Mouse (Mus musculus) cerebellum, postnatal 36 days (tissue): ENCODE data around the gene Atp2b2.

Experiments used
- DNase-seq, 2 experiments: peaks; one replicate each; pipeline ENCODE4 v3.0.0; 2021 to 2022; ENCODE audit warnings: mixed read lengths in 2 of 2

Gene Atp2b2

DNA sequence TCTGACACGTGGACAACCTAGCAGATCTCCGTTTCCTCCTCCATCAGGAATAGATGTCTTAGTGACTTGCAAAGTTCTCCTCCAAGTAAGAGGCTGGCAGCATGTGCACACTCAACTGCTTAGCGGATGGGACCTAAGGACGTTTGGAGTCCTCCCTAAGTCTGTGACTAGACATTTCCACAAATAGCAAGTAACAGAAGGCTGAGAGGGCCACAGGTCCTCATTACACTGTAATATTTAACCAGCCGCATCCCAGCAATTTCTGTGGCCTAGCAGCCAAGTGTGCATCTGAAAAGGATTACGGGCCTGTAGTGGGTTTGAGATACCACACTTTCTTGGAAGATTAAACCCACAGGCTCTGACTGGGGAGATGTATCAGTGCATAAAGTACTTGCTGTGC is 30.4 kb downstream of the Atp2b2 start:
- no peak for DNase-seq

DNA sequence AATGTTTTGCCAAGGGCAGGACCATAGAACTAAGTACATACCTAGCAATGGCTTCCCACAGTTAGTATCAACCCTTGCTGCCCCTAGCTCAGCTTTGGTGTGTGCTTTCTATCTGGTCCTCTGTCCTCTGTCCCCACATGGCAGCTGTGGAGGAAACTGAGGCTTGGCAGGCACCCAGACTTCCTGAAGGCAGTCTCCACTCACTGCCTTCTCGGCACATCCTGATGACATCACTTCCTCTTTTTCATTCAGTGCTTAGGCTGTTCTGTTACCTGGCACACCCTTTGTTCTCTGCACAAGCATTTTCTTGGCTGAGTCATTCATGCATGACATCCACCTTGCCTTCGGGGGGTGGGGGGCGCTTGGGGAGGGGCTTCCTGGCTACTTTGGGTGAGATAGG is 38.6 kb downstream of the Atp2b2 start:
- DNase-seq = no peak

DNA sequence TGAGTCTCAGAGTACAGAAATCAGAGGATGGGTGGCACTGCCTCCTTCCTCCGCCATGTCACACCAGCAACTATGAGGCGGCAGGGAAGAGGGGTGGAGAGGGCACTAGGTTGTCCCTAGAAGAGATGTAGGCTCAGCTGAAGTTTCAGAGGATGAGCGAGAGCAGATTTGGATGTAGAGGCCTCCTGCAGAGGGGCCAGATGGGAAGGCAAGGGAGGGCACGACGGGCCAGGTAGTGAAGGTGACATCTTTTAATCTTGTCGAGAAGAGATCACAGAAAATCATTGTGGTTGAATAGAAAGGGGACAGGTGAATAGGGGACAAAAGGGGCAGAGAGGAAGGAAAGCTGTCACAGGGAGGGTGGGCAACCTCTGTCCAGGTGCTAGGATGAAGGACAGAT is 41.5 kb downstream of the Atp2b2 start:
- DNase-seq = peak; percentile 55 to 61

DNA sequence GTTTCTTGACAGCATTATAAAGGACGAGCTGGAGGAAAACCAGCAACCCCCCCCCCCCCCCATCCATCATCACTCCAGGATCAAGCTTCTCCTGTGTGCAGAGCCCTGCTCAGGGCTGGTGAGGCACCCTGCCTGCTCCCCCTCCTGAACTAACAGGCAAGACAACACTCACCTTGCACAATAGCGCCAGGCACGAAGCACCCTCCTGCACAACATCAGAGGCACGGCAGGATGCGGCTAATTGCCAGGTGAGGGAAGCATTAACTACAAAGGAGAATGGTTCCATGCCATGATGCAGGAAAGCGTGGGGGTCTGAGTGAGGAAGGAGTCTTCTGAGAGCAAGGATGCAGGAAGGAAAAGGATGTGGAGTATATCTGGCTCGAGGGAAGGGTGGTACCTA is 42.1 kb downstream of the Atp2b2 start:
- peak; percentile 54 to 57 for DNase-seq

DNA sequence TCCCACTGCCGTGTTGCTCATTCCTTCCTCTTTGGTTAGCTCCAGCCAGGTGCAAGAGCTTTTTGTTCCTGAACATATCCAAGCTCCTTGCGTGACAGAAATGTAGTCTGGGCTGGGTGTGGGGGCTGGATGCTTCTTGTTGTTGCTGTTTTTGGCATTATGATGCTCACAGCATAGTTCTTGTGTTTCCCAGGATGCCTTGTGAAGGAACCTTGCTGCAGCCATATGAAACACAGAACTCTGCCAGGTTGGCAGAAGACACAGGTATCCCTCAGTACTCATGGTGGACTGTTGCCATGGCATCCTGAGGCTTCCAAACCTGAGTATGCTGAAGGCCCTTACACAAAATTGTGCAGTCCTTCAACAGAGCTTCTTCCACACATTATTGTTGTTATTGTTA is 44.0 kb downstream of the Atp2b2 start:
- peak; percentile 61 to 71 for DNase-seq

DNA sequence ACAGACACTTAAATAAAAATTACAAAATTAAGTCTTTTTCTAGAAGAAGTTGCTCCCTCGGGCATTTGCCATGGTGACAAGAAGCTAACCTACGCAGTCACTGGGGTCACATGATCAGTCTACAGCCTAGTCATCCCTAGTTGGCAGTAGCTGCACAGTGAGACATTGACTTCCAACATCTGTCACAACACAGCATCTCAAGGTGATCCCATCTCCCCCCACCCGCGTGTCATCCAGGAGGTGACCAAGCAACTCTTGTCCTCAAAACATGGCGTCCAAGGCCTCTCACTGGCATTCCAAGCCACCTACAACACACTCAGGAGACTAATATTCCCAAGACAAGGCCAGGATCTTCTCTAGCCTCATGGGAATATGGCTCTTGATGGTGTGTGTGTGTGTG is 48.2 kb downstream of the Atp2b2 start:
- DNase-seq = no peak

DNA sequence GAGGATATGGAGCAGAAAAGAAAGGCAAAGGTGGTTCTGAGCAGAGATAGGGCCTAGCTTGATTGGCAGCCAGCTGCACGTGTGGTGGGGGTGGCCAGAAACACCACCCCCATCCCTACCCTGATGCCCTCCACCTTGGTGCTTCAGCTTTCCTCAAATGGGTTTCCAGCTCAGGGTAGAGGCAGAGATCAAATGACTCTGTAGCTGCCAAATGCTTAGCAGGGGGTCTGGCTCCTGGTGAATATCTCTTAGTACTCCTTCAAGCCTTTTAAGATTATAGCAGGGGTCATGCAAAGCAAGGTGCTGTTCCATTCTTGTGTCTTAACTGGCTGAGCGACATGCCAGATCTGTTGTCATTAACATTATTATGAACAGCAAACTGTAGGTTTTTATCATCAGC is 50.3 kb downstream of the Atp2b2 start:
- DNase-seq = no peak

DNA sequence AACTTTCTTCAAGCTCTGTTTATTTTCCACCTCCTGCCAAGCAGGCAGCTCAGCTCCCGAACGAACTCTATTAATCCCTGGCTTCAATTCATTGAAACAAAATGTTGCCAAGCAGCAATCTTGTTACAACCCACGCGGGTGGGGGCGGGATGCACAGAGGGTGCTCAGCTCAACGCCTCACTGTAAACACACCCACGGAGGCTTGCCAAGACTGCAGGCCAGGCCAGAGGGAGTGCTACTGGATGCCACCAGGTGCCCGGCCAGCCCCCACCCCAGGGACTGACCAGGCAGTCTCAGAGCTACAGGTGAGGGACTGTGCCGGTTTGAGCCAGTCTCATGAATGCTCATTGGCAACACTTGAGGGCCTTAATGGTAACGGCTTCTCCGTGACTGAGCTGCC is 50.9 kb downstream of the Atp2b2 start:
- DNase-seq = peak; percentile 62 to 68

DNA sequence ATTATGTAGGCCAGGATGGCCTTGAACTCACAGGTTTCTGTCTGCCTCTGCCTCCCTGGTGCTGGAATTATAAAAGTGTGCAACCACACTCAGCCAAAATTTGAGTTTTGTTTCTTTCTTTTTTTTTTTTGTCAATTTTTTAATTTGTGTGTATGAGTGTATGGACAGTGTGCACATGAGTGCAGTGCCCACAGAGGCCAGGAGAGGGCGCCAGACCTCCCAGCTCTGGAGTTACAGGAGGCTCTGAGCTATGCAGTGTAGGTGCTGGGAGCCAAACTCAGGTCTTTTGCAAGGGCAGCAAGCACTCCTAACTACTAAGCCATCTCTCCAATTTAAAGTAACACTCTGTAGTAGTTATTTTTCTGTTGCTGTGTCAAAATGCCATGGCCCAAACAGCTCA is 52.4 kb downstream of the Atp2b2 start:
- no peak for DNase-seq

DNA sequence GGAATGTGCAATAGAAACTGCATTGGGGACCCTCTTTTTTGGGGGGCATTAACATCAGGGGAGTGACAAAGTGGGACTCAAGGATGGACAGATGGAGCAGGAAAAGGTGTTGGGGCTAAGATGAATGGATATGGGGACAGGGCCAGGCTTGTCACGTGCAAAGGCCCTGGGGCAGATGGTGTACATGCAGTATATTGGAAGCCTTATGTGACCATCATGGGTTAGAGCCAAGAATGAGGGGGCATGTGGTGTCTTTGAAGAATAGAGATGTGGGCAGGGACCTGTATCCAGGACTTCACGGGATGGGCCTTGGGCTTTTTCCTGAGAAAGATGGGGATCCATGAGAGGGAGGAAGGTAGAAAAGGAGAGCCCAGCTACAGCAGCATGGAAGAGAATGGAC is 53.9 kb downstream of the Atp2b2 start:
- no peak for DNase-seq

DNA sequence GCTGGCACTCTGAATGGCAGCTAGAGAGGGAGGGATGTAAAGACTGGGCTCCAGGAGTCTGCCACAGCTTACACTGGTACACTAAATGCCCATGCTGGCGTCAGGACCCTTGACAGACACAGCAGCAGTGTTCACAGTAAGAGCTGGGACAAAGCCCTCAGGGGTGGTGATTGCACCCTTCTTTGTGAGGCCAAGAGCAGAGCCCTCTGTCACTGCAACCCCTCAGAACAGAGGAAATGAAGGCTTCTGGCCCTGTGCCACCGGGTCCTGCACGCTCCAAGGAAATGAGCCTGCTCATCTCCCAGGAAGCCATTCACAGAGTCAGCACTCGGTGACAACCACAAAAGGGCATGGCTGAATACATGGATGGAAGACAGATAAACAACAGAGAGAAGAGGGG is 55.7 kb downstream of the Atp2b2 start:
- DNase-seq = peak; percentile 45 to 48

DNA sequence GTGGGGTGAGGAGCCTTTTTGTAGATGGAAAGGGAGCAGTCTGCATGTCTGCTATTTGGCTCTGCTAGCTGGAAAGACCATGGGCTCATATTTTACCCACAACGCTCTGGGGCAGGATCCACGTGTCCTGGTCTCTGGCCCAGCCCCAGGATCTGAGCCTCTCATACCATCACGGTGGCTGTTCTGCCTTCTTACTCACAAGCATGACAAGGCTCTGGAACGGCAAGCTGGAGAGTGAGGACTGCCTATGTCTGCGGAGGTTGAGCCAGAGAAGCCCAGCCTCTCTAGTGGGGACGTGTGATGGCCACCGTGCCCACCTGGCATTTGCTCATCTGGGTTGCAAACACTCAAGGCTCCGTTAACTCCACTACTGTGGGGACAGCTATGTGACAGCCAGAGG is 63.7 kb downstream of the Atp2b2 start:
- no peak for DNase-seq

DNA sequence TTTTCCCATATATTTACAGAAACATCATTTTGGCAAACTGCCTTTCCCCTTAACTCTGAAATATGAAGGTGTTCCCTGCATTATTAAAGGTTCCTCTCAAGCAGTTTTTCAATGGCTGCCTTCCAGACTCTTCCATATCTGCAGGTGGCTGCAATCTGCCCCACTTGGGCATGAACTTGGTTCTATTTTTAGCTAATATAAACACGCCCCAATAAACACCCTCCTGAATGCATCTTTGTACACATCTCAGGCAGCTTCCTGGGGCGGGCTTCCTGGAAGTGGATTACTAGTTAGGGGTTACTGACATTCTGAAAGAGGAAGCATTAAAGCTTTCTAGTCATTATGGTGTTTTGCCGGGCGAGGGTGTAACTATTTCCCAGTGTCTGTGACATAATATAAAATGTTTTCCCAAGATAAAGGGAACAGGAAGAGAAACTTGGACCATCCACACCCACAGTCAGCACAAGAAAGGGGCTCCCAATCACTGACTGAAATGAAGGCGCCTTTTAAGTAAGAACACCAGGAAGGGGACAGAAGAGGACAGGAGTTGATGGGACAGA is 64.2 kb downstream of the Atp2b2 start:
- DNase-seq = peak; percentile 60 to 71

DNA sequence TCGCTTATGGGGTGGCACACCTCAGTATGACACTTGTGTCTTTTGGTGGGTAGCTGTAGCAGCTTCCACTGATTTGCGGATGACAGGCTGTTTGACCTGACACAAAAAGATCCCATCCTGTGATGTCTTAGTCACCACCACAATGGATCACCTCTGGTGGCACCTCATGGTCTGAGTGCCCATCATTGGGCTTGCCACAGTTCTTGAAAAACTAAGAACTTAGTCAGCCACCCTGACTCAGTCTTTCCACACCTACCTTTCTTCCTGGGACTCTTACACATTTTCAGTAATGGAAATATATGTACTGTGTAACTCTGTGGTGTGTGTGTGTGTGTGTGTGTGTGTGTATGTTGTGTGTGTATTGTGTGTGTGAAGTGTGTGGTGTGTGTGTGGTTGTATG is 71.5 kb downstream of the Atp2b2 start:
- no peak for DNase-seq

DNA sequence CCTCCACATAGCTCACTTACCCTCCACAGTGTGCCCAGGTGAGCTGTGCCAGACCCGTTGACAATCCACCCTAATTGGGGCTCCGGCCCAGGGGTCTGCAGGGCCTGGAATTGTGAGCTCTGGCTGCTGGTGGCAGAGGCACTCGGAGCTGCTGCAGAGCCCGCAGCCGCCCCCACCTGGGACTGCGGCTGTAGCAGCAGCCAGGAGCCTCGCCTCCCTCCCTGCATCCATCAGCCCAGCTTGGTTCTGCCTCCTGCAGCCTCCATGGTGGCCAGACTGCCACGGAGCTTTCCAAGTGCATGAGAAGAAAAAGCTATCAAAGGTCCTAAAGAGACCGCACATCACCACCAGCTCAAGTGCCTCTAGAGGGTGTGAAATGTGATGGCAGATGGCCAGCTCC is 71.9 kb downstream of the Atp2b2 start:
- no peak for DNase-seq

DNA sequence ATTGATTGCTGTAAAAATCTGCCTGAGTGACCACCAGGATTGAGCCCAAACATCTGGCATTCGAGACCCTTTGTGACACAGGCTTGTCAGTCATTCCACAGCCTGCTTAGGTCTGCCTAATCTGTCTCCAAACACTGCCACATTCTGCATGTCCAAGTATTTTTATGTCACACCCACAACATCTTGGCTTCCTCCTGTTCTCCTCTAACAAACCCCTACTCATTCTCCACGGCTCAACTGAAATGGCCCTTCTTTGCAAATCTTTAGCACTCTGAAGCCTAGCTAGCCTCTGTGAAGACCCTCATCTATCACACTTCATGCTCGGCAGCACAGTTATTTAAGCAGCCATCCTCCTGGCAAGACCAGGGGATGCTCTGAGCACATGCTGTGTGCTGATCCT is 72.7 kb downstream of the Atp2b2 start:
- no peak for DNase-seq

DNA sequence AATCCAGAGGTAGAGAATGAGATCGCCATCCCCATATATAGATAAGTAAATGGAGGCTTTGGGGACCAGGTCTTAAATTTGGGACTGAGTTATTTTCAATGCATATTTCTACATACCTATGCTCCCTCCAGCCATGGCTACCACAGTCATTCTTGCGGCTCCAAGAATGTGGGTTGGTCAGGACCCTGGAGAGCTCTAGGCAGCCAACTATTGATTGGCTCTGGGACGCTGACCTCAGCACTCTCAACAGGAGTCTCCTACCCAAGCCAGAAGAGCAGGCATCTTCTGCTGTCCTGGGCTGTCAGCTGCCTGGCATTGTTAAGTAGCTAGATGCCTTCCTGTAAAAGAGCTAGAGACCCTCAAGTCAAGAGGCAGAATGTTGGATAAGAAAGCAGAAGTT is 79.6 kb downstream of the Atp2b2 start:
- no peak for DNase-seq

DNA sequence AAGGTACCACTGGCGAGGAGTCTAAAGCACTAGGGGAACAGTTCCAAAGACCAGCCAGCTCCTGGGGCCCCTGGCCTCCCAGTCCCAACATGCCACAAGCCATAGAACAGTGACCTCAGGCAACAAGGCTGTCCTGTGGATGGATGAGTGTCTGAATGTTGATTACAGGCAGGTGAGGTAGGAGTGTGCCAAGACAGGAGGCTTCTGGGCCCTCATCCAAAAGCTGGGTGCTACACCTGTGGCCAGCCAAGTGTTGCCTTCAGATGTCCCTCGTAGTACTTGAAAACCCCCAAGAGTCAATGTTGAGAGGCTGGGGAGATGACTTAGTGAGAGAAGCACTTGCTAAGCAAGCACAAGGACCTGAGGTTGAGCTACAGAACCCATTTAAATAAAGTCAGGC is 80.8 kb downstream of the Atp2b2 start:
- DNase-seq = no peak

DNA sequence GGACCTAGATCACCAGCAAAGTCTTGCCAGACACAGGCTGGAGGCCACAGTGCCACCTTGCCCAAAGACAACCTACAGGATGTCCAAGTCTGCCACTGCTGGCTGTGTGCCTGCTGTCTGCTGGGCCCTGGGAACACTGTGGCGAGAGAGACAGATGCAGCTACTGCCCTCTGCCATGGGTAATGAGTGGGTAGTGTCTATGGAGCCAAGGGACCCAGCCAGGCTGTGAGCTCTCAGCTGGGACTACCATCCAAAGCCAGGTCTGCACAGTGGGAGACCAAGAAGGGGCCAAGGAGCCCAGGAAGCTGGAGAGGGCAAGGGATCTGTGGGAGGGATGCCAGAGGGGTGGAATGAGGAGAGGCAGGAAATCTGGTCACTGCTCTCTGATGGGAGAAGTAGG is 83.1 kb downstream of the Atp2b2 start:
- DNase-seq = peak; percentile 85

DNA sequence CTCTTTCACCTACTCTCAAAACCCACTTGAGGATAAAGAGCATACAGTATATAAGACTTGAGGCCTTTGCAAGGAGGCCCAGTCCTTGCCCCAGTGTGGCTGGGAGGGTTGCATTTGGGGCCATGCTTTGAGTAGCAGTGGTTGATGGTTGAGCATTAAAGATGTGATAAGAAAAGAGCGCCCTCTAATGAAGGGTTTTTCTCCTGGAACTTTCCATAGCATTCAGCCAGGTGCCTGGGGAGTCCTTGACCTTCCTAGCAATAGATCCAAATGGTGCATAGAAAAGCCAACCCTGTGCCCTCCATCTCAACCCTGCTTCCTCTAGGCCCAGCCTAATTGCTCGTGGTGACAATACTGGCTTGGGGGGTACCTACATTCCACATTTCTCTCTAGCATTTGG is 83.7 kb downstream of the Atp2b2 start:
- DNase-seq = no peak

DNA sequence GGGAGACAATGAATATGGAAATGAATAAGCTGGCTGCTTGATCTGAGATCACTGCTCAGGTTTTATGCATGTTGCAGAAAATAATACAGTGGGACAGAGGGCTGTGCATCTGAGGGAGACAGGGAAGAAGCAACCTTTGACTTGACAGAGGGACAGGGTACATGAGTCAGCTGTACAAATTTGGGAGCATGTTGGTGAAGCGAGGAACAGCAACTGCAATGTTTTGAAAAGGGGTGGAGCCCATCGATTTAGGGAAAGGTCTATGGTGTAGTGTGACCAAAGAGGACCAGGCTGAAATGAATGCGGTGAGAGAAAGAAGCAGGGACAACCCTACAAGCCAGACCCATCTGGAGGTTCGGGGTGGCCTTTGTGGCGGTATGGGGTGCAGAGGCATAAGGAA is 84.4 kb downstream of the Atp2b2 start:
- no peak for DNase-seq

DNA sequence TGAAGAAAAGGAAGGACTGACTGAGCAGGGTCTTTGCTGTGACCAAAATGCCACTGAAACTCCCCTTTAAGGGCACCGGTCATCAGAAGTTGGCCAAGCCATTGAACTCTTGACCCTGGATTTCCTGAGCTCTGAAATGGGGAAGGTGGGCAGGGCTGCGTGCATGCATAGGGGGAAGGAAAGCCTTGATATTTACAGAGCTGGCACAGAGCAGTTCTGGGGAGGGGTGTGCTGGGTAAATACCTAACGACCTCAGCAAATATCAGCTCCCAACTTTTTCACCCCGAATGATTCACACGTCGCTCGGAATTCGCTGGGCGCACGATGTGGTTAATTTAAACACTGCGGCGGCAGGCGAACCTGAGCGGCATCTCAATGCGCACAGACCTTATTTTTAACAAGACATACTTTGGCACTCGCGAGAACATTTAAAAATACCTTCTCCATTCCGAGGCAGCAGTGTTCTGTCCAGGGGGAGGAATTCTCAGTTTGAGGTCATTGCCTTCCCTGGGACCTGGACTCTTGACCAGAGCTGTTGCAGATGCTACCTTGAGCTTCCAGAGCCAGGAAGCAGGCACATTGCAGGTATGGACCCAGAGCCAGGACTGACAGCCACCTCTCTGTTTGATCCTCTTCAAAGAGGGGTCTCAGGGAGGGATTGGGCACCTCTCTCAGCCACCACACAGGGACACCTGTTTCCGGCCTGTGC is 85.0 kb downstream of the Atp2b2 start:
- no peak for DNase-seq

DNA sequence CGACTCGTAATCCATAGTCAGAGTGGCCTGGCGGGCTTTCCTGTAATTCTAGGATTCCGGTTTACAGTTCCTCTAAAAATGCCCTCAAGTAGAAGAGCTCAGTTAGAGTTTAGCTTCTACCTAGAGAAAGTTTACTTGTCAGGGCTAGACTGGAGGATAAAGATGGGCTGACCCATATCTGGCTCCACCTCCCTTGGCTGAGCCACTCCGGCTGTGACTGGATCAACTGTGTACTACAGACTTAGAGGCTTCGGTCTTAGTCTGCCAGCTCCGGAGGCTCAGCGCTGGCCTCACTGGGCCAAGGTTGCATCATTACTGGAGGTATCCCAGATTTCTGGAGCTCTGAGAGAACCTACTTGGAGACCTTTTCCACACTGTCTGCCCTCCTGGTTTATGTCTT is 94.9 kb downstream of the Atp2b2 start:
- DNase-seq = peak; percentile 59 to 62

DNA sequence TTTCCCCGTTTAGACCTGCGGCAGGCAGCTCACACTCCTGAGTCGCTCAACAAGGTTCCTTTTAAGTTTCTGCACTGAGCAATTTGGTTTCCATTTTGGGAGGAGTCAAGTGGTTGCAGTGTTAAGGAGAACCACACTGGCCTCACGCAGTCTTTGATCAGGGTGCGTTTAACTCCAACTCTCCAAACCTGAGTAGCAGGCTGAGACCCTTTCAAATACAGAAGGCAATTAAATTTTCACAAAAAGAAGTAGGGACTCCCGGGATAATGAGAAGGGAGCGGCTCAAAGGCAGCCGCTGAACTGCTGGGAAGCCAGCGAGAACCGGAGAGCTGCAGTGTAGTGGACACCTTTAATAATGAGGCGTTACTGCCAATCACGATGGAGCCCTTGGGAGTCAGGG is 100.1 kb downstream of the Atp2b2 start:
- DNase-seq = no peak

DNA sequence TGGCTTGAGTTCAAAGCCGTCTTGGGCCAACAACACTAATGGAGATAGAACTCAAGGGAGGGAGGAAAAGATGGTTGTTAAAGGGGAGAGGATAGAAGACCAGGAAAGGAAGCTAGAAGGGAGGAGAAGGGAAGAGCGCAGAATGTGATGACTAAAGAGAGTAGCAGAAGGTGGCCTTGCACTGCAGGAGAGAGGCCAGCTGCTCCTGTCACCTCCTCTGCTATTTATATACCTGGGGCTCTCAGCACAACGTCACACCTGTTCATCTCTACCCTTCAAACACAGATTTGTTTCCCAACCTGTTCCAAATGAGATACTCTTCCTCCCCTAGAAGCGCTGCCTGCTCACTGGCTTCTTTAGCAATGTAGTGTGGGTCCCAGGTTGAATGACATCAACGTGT is 101.1 kb downstream of the Atp2b2 start:
- DNase-seq = peak; percentile 49 to 53
